Mouse (Mus musculus) myocyte (in vitro differentiated cells): Measurements from ENCODE around the gene Rnasel.

Source experiments
- POLR2A ChIP-seq: IDR thresholded peaks from one replicate; pipeline ENCODE4 v1.6.1; 2011; ENCODE audit warnings: low read depth, mild to moderate bottlenecking, control low read depth, moderate library complexity; ENCODE audit not compliant: insufficient read length
- REST ChIP-seq: IDR thresholded peaks from one replicate; pipeline ENCODE4 v1.6.1; 2011; ENCODE audit warnings: mild to moderate bottlenecking, control low read depth, moderate library complexity; ENCODE audit not compliant: insufficient read depth, insufficient read length
- TCF12 ChIP-seq: IDR thresholded peaks from one replicate; pipeline ENCODE4 v1.6.1; 2011; ENCODE audit warnings: mild to moderate bottlenecking, control low read depth; ENCODE audit not compliant: poor library complexity, insufficient read depth, severe bottlenecking
- USF1 ChIP-seq: IDR thresholded peaks from one replicate; pipeline ENCODE4 v1.6.1; 2011; ENCODE audit warnings: low read depth, mild to moderate bottlenecking, control low read depth, moderate library complexity

- TF ChIP-seq USF1 (no peak), TCF12 (peak; percentile 39), POLR2A (no peak), REST (no peak)
These were observed 44.2 kb upstream of the Rnasel start for GRCm38 (mm10) chr1:153704996-153705395.
